Mouse (Mus musculus) ES-CJ7 (cell line): ENCODE results near the gene Mup16.
A peak's percentile ranks its signal among the peaks of the same experiment; 100 is the strongest.
"Not testable (repeated sequence)": the region's sequence is repeated elsewhere in the genome, so short reads cannot be mapped to it uniquely, and the experiment has no call there.

ENCODE experiments used
- DNase-seq: peaks from one replicate; pipeline ENCODE4 v3.0.0; 2011; ENCODE audit warnings: low read depth, low spot score

Mup16 gene

GRCm38 (mm10) chr4:61519431-61519830, at the start of gene Mup16:
Mup16 (minus strand) TSS chr4:61519531.
- DNase-seq, result not testable (repeated sequence)

DNA sequence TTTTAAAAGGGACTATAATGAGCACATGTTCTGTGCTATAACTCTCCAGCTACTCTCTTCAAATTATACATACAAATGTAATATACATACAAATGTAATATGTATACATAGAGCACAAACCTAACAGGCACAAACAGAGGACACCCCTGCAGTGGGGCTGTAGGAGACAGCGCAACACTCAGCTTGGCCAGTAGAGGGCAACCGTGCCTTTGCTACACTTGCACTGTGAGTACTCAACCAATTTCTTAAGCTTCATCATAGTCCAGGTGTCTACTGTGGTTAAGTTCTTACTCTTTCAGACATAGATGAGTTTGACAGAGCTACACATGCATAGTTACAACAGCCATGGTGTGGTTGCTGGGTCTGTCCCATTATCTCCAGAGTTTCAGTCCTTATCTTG, 36.6 kb upstream of the Mup16 start:
- DNase-seq, result peak; percentile 35
